Mouse (Mus musculus) small intestine, adult 2 months (tissue): ENCODE measurements around the gene Ankmy2.

ENCODE experiments used
- CTCF ChIP-seq: fragments of 200-500 bp; IDR thresholded peaks from 2 replicates; pipeline ENCODE4 v1.5.1; 2012; ENCODE audit warnings: low read depth, mild to moderate bottlenecking, control low read depth, inconsistent platforms, low read length, moderate library complexity, mixed read lengths; ENCODE audit not compliant: insufficient replicate concordance, insufficient read length; ENCODE audit errors: extremely low read depth
- POLR2A ChIP-seq: fragments of 200-500 bp; IDR thresholded peaks from 2 replicates; pipeline ENCODE4 v1.6.1; 2012; ENCODE audit warnings: low read depth, mild to moderate bottlenecking, control low read depth, inconsistent platforms, low read length, moderate library complexity

GRCm38 (mm10) chr12:36155141-36155641 lies 1.7 kb upstream of the Ankmy2 start:
- TF ChIP-seq POLR2A (no peak), CTCF (no peak)
